Comparison of ENCODE assay signal across 8 mouse cellular contexts in genomic region chr11:114152716-114153115, GRCm38 (mm10).
A peak's percentile ranks its signal among the peaks of the same experiment; 100 is the strongest.
DNase-seq lines count a peak whose midpoint lies in the region; ATAC-seq lines count a peak whose summit lies in the region.

No protein-coding gene starts in this region.

- whole genome bisulfite sequencing in kidney, embryonic 16.5 days, result 87% methylated on average over 15 of the region's 15 CpGs

- no peaks in the 10 kb centered on the region for H3K36me3 ChIP-seq in kidney, embryonic 16.5 days (ENCODE audit: insufficient read depth, low read length)

- H3K4me2 ChIP-seq in kidney, embryonic 16.5 days (replicated peaks; ENCODE audit: low read depth, low read length), result no peak overlapping the region

- H3K4me3 ChIP-seq in kidney, embryonic 16.5 days (ENCODE audit: low read length), result no peak overlapping the region

- no peaks in the 10 kb centered on the region for H3K4me1 ChIP-seq in kidney, embryonic 16.5 days (ENCODE audit: insufficient read depth, low read length)

- intact Hi-C loops in left cerebral cortex, postnatal 4 days (cut with DNase I), result no loop called here

- H3K27ac ChIP-seq in kidney, embryonic 16.5 days (ENCODE audit: low read length), result no peak overlapping the region

- DNase-seq in adrenal gland, adult 2 months, result peak; percentile 24
- no peak for DNase-seq in adrenal gland, adult 18-20 months (ENCODE audit: low spot score in 2 of 2)
- DNase-seq in urinary bladder, postnatal 36 days (ENCODE audit: low spot score in 2 of 2), result peak; percentile 3 to 45
- no peak for DNase-seq in urinary bladder, adult 2 months (ENCODE audit: low spot score)
- peak; percentile 34 for DNase-seq in left cerebral cortex, postnatal 4 days
- DNase-seq in embryo, embryonic 10.5 days (ENCODE audit: low spot score), result no peak
- no peak for DNase-seq in retina, embryonic 14.5 days (ENCODE audit: low spot score)

- no peaks in the 10 kb centered on the region for H3K27me3 ChIP-seq in kidney, embryonic 16.5 days (ENCODE audit: insufficient read depth, low read length)

- no peaks in the 10 kb centered on the region for H3K9me3 ChIP-seq in kidney, embryonic 16.5 days (ENCODE audit: low read length)

- no peak overlapping the region for H3K9ac ChIP-seq in kidney, embryonic 16.5 days (replicated peaks; ENCODE audit: low read length)

- ATAC-seq in kidney, embryonic 16.5 days (ENCODE audit: low FRiP score, low TSS enrichment), result no peak

Comparison
In these comparisons a context has a peak if more than half of its experiments do, and no peak if none do; other contexts are left out.
1. DNase-seq: peak in adrenal gland, adult 2 months (single experiment), urinary bladder, postnatal 36 days (2 of 2) and left cerebral cortex, postnatal 4 days (single experiment); none in adrenal gland, adult 18-20 months (0 of 2), urinary bladder, adult 2 months (single experiment), embryo, embryonic 10.5 days (single experiment) and retina, embryonic 14.5 days (single experiment).